Mouse (Mus musculus): ENCODE measurements at regions not wholly inside any gene's neighbourhood (a gene's known extent, or its start where the extent isn't known, plus 50 kb on each side); places are given as distances from the start of the nearest gene placed in this dataset.

GRCm38 (mm10) chr14:120831397-120831796 is 79.6 kb upstream of the Ipo5 start:
- Histone ChIP-seq H3K4me1 (replicated peaks; ENCODE audit: low read depth, low read length) (peaks cover 44% of the 10 kb centered on the region), H3K9me3 (ENCODE audit: low read length) (no peaks in the 10 kb centered on the region), H3K36me3 (ENCODE audit: insufficient read depth, low read length) (no peaks in the 10 kb centered on the region), H3K27me3 (ENCODE audit: insufficient read depth, low read length) (no peaks in the 10 kb centered on the region), H3K4me3 (replicated peaks; ENCODE audit: low read length) (no peak overlapping the region)
- TF ChIP-seq POU5F1 (IDR thresholded peaks at IDR 0.05; ENCODE audit: borderline replicate concordance, low read length): no peak
- no peak for TF ChIP-seq CTCF (conservative IDR thresholded peaks at IDR 0.05; ENCODE audit: low read length)
- TF ChIP-seq NANOG (IDR thresholded peaks at IDR 0.05; ENCODE audit: borderline replicate concordance, low read length): no peak

DNA sequence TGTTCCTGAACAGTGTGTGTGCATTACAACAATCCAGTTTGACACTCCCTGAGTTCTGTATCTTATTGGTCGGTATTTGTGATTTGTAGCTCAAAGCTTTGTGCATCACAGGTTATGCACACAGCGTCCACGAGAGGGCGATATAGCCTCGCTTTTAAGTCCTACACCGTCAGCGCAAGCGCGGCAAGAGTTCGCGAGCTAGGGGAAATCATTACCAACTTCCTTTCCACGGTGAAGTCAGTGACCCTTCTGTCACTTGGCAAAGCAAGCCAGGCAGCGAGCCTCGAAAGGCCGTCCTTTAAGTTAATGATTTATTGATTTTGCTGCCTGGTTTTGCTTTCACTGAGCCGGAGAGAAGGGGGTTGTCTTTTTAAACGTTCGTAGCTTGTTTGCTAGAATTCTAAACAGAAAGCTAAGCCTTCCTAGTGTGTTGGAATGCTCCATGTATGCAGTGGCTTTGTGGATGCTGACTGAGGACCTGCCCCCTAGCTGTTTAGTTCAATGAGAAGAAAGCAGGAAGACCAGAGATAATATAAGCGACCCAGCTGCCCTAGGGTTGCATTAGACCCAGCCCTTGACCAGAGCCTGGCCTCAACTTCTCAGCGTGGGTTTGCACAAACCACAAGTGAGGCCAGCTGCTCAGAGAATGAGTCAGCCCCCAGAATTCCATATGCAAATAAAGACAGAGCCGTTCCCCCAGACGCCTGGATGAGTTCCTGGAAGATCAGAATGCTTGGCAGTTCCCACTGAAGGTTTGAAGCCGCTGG is 79.0 kb upstream of the Ipo5 start:
- no peaks in the 10 kb centered on the region for H3K9me3 ChIP-seq (ENCODE audit: low read length)
- H3K36me3 ChIP-seq (ENCODE audit: insufficient read depth, low read length): no peaks in the 10 kb centered on the region
- TF ChIP-seq CTCF (conservative IDR thresholded peaks at IDR 0.05; ENCODE audit: low read length) (peak; percentile 89), POU5F1 (IDR thresholded peaks at IDR 0.05; ENCODE audit: borderline replicate concordance, low read length) (no peak), NANOG (IDR thresholded peaks at IDR 0.05; ENCODE audit: borderline replicate concordance, low read length) (no peak)
- no peaks in the 10 kb centered on the region for H3K27me3 ChIP-seq (ENCODE audit: insufficient read depth, low read length)
- H3K4me3 ChIP-seq (replicated peaks; ENCODE audit: low read length): peak overlapping the region; percentile 21; the same call in 1 of the 2 replicates
- H3K4me1 ChIP-seq (replicated peaks; ENCODE audit: low read depth, low read length): peaks cover 44% of the 10 kb centered on the region

GRCm38 (mm10) chr14:120834821-120835220 is 76.2 kb upstream of the Ipo5 start:
- peaks cover 59% of the 10 kb centered on the region for H3K4me1 ChIP-seq (replicated peaks; ENCODE audit: low read depth, low read length)
- H3K36me3 ChIP-seq (ENCODE audit: insufficient read depth, low read length): no peaks in the 10 kb centered on the region
- no peaks in the 10 kb centered on the region for H3K27me3 ChIP-seq (ENCODE audit: insufficient read depth, low read length)
- H3K4me3 ChIP-seq (replicated peaks; ENCODE audit: low read length): no peak overlapping the region
- TF ChIP-seq POU5F1 (IDR thresholded peaks at IDR 0.05; ENCODE audit: borderline replicate concordance, low read length): no peak
- no peak for TF ChIP-seq NANOG (IDR thresholded peaks at IDR 0.05; ENCODE audit: borderline replicate concordance, low read length)
- no peak for TF ChIP-seq CTCF (conservative IDR thresholded peaks at IDR 0.05; ENCODE audit: low read length)
- no peaks in the 10 kb centered on the region for H3K9me3 ChIP-seq (ENCODE audit: low read length)

DNA sequence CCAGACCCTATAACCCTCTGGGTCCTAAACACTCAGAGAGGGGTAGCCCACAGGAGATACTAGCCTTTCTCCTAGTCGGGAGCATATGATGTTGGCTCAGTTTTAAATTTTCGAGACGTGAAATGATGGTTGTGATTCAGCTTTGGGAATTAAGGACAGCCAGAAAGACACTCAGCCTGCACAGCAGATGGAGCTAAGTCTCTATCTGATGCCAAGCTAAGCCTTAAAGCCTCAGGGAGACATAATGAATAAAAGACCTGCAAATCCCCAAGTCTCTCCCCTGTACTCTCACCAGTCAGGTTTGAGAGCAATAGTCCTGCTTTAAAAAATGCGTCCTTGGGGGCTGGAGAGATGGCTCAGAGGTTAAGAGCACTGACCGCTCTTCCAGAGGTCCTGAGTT is 75.3 kb upstream of the Ipo5 start:
- H3K4me1 ChIP-seq (replicated peaks; ENCODE audit: low read depth, low read length): peaks cover 63% of the 10 kb centered on the region
- no peaks in the 10 kb centered on the region for H3K9me3 ChIP-seq (ENCODE audit: low read length)
- H3K27me3 ChIP-seq (ENCODE audit: insufficient read depth, low read length): no peaks in the 10 kb centered on the region
- H3K4me3 ChIP-seq (replicated peaks; ENCODE audit: low read length): no peak overlapping the region
- TF ChIP-seq CTCF (conservative IDR thresholded peaks at IDR 0.05; ENCODE audit: low read length): no peak
- TF ChIP-seq NANOG (IDR thresholded peaks at IDR 0.05; ENCODE audit: borderline replicate concordance, low read length): no peak
- TF ChIP-seq POU5F1 (IDR thresholded peaks at IDR 0.05; ENCODE audit: borderline replicate concordance, low read length): no peak
- no peaks in the 10 kb centered on the region for H3K36me3 ChIP-seq (ENCODE audit: insufficient read depth, low read length)

GRCm38 (mm10) chr14:120836535-120837316 is 74.3 kb upstream of the Ipo5 start:
- Histone ChIP-seq H3K4me1 (replicated peaks; ENCODE audit: low read depth, low read length) (peaks cover 61% of the 10 kb centered on the region), H3K9me3 (ENCODE audit: low read length) (no peaks in the 10 kb centered on the region), H3K36me3 (ENCODE audit: insufficient read depth, low read length) (no peaks in the 10 kb centered on the region), H3K4me3 (replicated peaks; ENCODE audit: low read length) (no peak overlapping the region), H3K27me3 (ENCODE audit: insufficient read depth, low read length) (no peaks in the 10 kb centered on the region)
- TF ChIP-seq NANOG (IDR thresholded peaks at IDR 0.05; ENCODE audit: borderline replicate concordance, low read length): no peak
- TF ChIP-seq CTCF (conservative IDR thresholded peaks at IDR 0.05; ENCODE audit: low read length): no peak
- TF ChIP-seq POU5F1 (IDR thresholded peaks at IDR 0.05; ENCODE audit: borderline replicate concordance, low read length): no peak

DNA sequence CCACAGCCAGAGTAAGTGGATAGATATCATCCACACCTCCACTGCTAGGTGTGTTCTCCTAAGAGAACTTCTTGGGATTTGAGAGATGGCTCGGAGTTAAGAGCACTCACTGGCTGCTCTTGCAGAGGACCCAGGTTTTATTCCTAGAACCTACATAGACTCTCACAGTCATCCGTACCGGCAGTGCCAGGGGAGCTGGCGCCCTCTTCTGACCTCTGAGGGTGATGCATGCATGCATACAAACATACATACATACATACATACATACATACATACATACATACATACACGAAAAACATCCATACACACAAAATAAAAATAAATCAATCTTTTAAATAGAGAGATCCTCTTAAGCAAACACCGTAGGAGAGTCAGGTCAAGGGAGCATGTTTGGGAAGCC is 70.1 kb upstream of the Ipo5 start:
- Histone ChIP-seq H3K27me3 (ENCODE audit: insufficient read depth, low read length) (no peaks in the 10 kb centered on the region), H3K4me3 (replicated peaks; ENCODE audit: low read length) (no peak overlapping the region), H3K9me3 (ENCODE audit: low read length) (no peaks in the 10 kb centered on the region), H3K36me3 (ENCODE audit: insufficient read depth, low read length) (no peaks in the 10 kb centered on the region), H3K4me1 (replicated peaks; ENCODE audit: low read depth, low read length) (peaks cover 56% of the 10 kb centered on the region)
- TF ChIP-seq POU5F1 (IDR thresholded peaks at IDR 0.05; ENCODE audit: borderline replicate concordance, low read length): no peak
- TF ChIP-seq CTCF (conservative IDR thresholded peaks at IDR 0.05; ENCODE audit: low read length): peak; percentile 57
- no peak for TF ChIP-seq NANOG (IDR thresholded peaks at IDR 0.05; ENCODE audit: borderline replicate concordance, low read length)

- Histone ChIP-seq H3K36me3 (ENCODE audit: insufficient read depth, low read length) (no peaks in the 10 kb centered on the region), H3K4me1 (replicated peaks; ENCODE audit: low read depth, low read length) (peaks cover 60% of the 10 kb centered on the region), H3K9me3 (ENCODE audit: low read length) (no peaks in the 10 kb centered on the region), H3K4me3 (replicated peaks; ENCODE audit: low read length) (no peak overlapping the region), H3K27me3 (ENCODE audit: insufficient read depth, low read length) (no peaks in the 10 kb centered on the region)
- no peak for TF ChIP-seq CTCF (conservative IDR thresholded peaks at IDR 0.05; ENCODE audit: low read length)
- no peak for TF ChIP-seq NANOG (IDR thresholded peaks at IDR 0.05; ENCODE audit: borderline replicate concordance, low read length)
- TF ChIP-seq POU5F1 (IDR thresholded peaks at IDR 0.05; ENCODE audit: borderline replicate concordance, low read length): no peak
These were observed 69.7 kb upstream of the Ipo5 start for GRCm38 (mm10) chr14:120841311-120841710.

GRCm38 (mm10) chr14:120845172-120845571 is 65.9 kb upstream of the Ipo5 start:
- Histone ChIP-seq H3K36me3 (ENCODE audit: insufficient read depth, low read length) (no peaks in the 10 kb centered on the region), H3K4me3 (replicated peaks; ENCODE audit: low read length) (no peak overlapping the region; the same call in 1 of the 2 replicates), H3K9me3 (ENCODE audit: low read length) (no peaks in the 10 kb centered on the region), H3K4me1 (replicated peaks; ENCODE audit: low read depth, low read length) (peaks cover 79% of the 10 kb centered on the region), H3K27me3 (ENCODE audit: insufficient read depth, low read length) (no peaks in the 10 kb centered on the region)
- TF ChIP-seq CTCF (conservative IDR thresholded peaks at IDR 0.05; ENCODE audit: low read length) (no peak), NANOG (IDR thresholded peaks at IDR 0.05; ENCODE audit: borderline replicate concordance, low read length) (no peak), POU5F1 (IDR thresholded peaks at IDR 0.05; ENCODE audit: borderline replicate concordance, low read length) (no peak)
